Mouse (Mus musculus): Measurements from ENCODE around the gene Stx2.
A peak's percentile ranks its signal among the peaks of the same experiment; 100 is the strongest.

The Stx2 gene

GRCm38 (mm10) chr5:129008412-129008826 is at the start of gene Stx2:
TSS of gene Stx2 (minus strand) at chr5:129008574.
- peak; percentile 91 to 92 for DNase-seq (ENCODE audit: low spot score in 2 of 2)

- no peak for DNase-seq (ENCODE audit: low spot score in 2 of 2)
Measured at GRCm38 (mm10) chr5:129054675-129055284, 46.4 kb upstream of the Stx2 start.

- no peak for DNase-seq (ENCODE audit: low spot score in 2 of 2)
Measured at GRCm38 (mm10) chr5:129052636-129053355, 44.4 kb upstream of the Stx2 start.

- no peak for DNase-seq (ENCODE audit: low spot score in 2 of 2)
Measured at GRCm38 (mm10) chr5:129051910-129052309, 43.5 kb upstream of the Stx2 start.

- peak; percentile 66 to 79 for DNase-seq (ENCODE audit: low spot score in 2 of 2)
Measured at GRCm38 (mm10) chr5:129049372-129049771, 41.0 kb upstream of the Stx2 start.

- no peak for DNase-seq (ENCODE audit: low spot score in 2 of 2)
Measured at GRCm38 (mm10) chr5:129045641-129046580, 37.5 kb upstream of the Stx2 start.

GRCm38 (mm10) chr5:129037739-129038138 is 29.4 kb upstream of the Stx2 start:
- DNase-seq (ENCODE audit: low spot score in 2 of 2) = no peak

- no peak for DNase-seq (ENCODE audit: low spot score in 2 of 2)
Measured at GRCm38 (mm10) chr5:129036678-129037077, 28.3 kb upstream of the Stx2 start.

GRCm38 (mm10) chr5:129029131-129029723 is 20.9 kb upstream of the Stx2 start:
- no peak for DNase-seq (ENCODE audit: low spot score in 2 of 2)

- no peak for DNase-seq (ENCODE audit: low spot score in 2 of 2)
Measured at GRCm38 (mm10) chr5:129026637-129027036, 18.3 kb upstream of the Stx2 start.

GRCm38 (mm10) chr5:129026171-129026570 is 17.8 kb upstream of the Stx2 start:
- DNase-seq (ENCODE audit: low spot score in 2 of 2) = no peak

- no peak for DNase-seq (ENCODE audit: low spot score in 2 of 2)
Measured at GRCm38 (mm10) chr5:129025725-129026124, 17.4 kb upstream of the Stx2 start.

GRCm38 (mm10) chr5:129025048-129025447 is 16.7 kb upstream of the Stx2 start:
- DNase-seq (ENCODE audit: low spot score in 2 of 2) = no peak

- no peak for DNase-seq (ENCODE audit: low spot score in 2 of 2)
Measured at GRCm38 (mm10) chr5:129020731-129021130, 12.4 kb upstream of the Stx2 start.

- DNase-seq (ENCODE audit: low spot score in 2 of 2) = no peak
Measured at GRCm38 (mm10) chr5:129020300-129020668, 11.9 kb upstream of the Stx2 start.

- DNase-seq (ENCODE audit: low spot score in 2 of 2) = peak; percentile 92 to 94
Measured at GRCm38 (mm10) chr5:129019497-129020299, 11.3 kb upstream of the Stx2 start, which contains the start of gene Ran. TSS of gene Ran (plus strand) at chr5:129020069.

- no peak for DNase-seq (ENCODE audit: low spot score in 2 of 2)
Measured at GRCm38 (mm10) chr5:129018782-129019489, 10.6 kb upstream of the Stx2 start.

GRCm38 (mm10) chr5:129016370-129016769 is 8.0 kb upstream of the Stx2 start:
- DNase-seq (ENCODE audit: low spot score in 2 of 2) = no peak

GRCm38 (mm10) chr5:129015540-129015939 is 7.2 kb upstream of the Stx2 start:
- no peak for DNase-seq (ENCODE audit: low spot score in 2 of 2)

GRCm38 (mm10) chr5:129015020-129015419 is 6.6 kb upstream of the Stx2 start:
- no peak for DNase-seq (ENCODE audit: low spot score in 2 of 2)
